In genomic region chr10:80928586-80929298, GRCm38 (mm10) we compare ENCODE assay signal across 8 mouse cellular contexts. TPM values are rescaled to one million over a fixed set of nuclear protein-coding genes. Genes with fewer than 3 reads are reported as not detected.
A peak's percentile ranks its signal among the peaks of the same experiment; 100 is the strongest.
DNase-seq lines count a peak whose midpoint lies in the region; ATAC-seq and TF ChIP-seq lines count a peak whose summit lies in the region.

No protein-coding gene starts in this region.

- peak; percentile 25; the same call in 1 of the 2 replicates for ATAC-seq in embryonic facial prominence, embryonic 15.5 days (ENCODE audit: insufficient number of reproducible peaks, low FRiP score, low TSS enrichment, low read depth)
- ATAC-seq in kidney, embryonic 15.5 days (replicated peaks; ENCODE audit: low FRiP score), result peak; percentile 36

- peak overlapping the region; percentile 79 for H3K4me3 ChIP-seq in bone marrow macrophage, adult 2 months (ENCODE audit: insufficient read depth, low read length)
- H3K4me3 ChIP-seq in embryonic facial prominence, embryonic 15.5 days (replicated peaks), result peak overlapping the region; percentile 52
- peak overlapping the region; percentile 74 for H3K4me3 ChIP-seq in heart, embryonic 10.5 days
- H3K4me3 ChIP-seq in kidney, embryonic 15.5 days (replicated peaks), result peak overlapping the region; percentile 59

- H3K9ac ChIP-seq in embryonic facial prominence, embryonic 15.5 days, result peak overlapping the region; percentile 34
- H3K9ac ChIP-seq in kidney, embryonic 15.5 days, result peak overlapping the region; percentile 57

- TF ChIP-seq CTCF in bone marrow macrophage, adult 2 months (IDR thresholded peaks at IDR 0.05; ENCODE audit: low read depth, low read length), result peak; percentile 59

- no peaks in the 10 kb centered on the region for H3K36me3 ChIP-seq in embryonic facial prominence, embryonic 15.5 days
- H3K36me3 ChIP-seq in heart, embryonic 10.5 days, result no peaks in the 10 kb centered on the region
- H3K36me3 ChIP-seq in kidney, embryonic 15.5 days, result no peaks in the 10 kb centered on the region

- peak overlapping the region; percentile 93 for H3K4me2 ChIP-seq in embryonic facial prominence, embryonic 15.5 days (replicated peaks)
- H3K4me2 ChIP-seq in kidney, embryonic 15.5 days, result peak overlapping the region; percentile 93

- TF ChIP-seq POLR2A in bone marrow macrophage, adult 2 months (IDR thresholded peaks at IDR 0.05; ENCODE audit: borderline replicate concordance, low read depth, low read length), result no peak

- H3K9me3 ChIP-seq in embryonic facial prominence, embryonic 15.5 days (replicated peaks), result no peaks in the 10 kb centered on the region
- no peaks in the 10 kb centered on the region for H3K9me3 ChIP-seq in heart, embryonic 10.5 days
- H3K9me3 ChIP-seq in kidney, embryonic 15.5 days (replicated peaks), result no peaks in the 10 kb centered on the region

- peak overlapping the region; percentile 94 for H3K27ac ChIP-seq in bone marrow macrophage, adult 2 months (ENCODE audit: insufficient read depth, low read depth, low read length)
- H3K27ac ChIP-seq in embryonic facial prominence, embryonic 15.5 days (replicated peaks), result peak overlapping the region; percentile 97
- H3K27ac ChIP-seq in heart, embryonic 10.5 days, result peak overlapping the region; percentile 92
- peak overlapping the region; percentile 93 for H3K27ac ChIP-seq in kidney, embryonic 15.5 days

- H3K27me3 ChIP-seq in embryonic facial prominence, embryonic 15.5 days, result peaks cover 8% of the 10 kb centered on the region
- H3K27me3 ChIP-seq in heart, embryonic 10.5 days (ENCODE audit: insufficient read depth, poor library complexity, severe bottlenecking), result peaks cover 34% of the 10 kb centered on the region
- H3K27me3 ChIP-seq in kidney, embryonic 15.5 days, result peaks cover 37% of the 10 kb centered on the region

- WGBS in embryonic facial prominence, embryonic 15.5 days, result under 1% methylated on average over 48 of the region's 48 CpGs
- under 1% methylated on average over 48 of the region's 48 CpGs for WGBS in heart, embryonic 10.5 days
- under 1% methylated on average over 48 of the region's 48 CpGs for WGBS in kidney, embryonic 15.5 days

- H3K4me1 ChIP-seq in bone marrow macrophage, adult 2 months (ENCODE audit: control insufficient read depth, insufficient read depth, low read length), result peaks cover under 1% of the 10 kb centered on the region
- peaks cover 44% of the 10 kb centered on the region for H3K4me1 ChIP-seq in embryonic facial prominence, embryonic 15.5 days
- peaks cover 55% of the 10 kb centered on the region for H3K4me1 ChIP-seq in heart, embryonic 10.5 days
- H3K4me1 ChIP-seq in kidney, embryonic 15.5 days, result peaks cover 53% of the 10 kb centered on the region

- DNase-seq in B cell, adult 2 months, result peak; percentile 88 to 90
- DNase-seq in heart, embryonic 10.5 days (ENCODE audit: low spot score), result peak; percentile 95
- peak; percentile 87 for DNase-seq in liver
- peak; percentile 70 to 86 for DNase-seq in monocyte, adult 2 months (ENCODE audit: low read depth in 1 of 2, low spot score in 2 of 2)
- DNase-seq in spleen, postnatal 14 days (ENCODE audit: low spot score in 2 of 2), result peak; percentile 69 to 77

RNA-seq across cellular contexts. Expression of gene Gadd45b, which starts 1.1 kb away (rescaled TPM):
- 15.8 and 20.9 TPM in 2 replicates for polyA plus RNA-seq in bone marrow macrophage, adult 2 months (2012; ENCODE audit: insufficient read depth, insufficient read length, missing spikeins)
- 43.7 and 46.6 TPM in 2 replicates for polyA plus RNA-seq in embryonic facial prominence, embryonic 15.5 days (2015; fragmentation: Nextera tagmentation; extraction: Ambion mirVana)
- polyA plus RNA-seq in heart, embryonic 10.5 days (2016; fragmentation: Nextera tagmentation; extraction: Ambion mirVana), result 17.1 and 20.1 TPM in 2 replicates
- polyA plus RNA-seq in kidney, embryonic 15.5 days (2015; fragmentation: Nextera tagmentation; extraction: Ambion mirVana), result 18.0 and 20.8 TPM in 2 replicates

RNA-seq across cellular contexts. Expression of gene Lmnb2, which starts 10.7 kb away (rescaled TPM):
- 18.9 and 19.5 TPM in 2 replicates for polyA plus RNA-seq in bone marrow macrophage, adult 2 months (2012; ENCODE audit: insufficient read depth, insufficient read length, missing spikeins)
- 56.7 and 60.1 TPM in 2 replicates for polyA plus RNA-seq in embryonic facial prominence, embryonic 15.5 days (2015; fragmentation: Nextera tagmentation; extraction: Ambion mirVana)
- 39.7 and 47.3 TPM in 2 replicates for polyA plus RNA-seq in heart, embryonic 10.5 days (2016; fragmentation: Nextera tagmentation; extraction: Ambion mirVana)
- polyA plus RNA-seq in kidney, embryonic 15.5 days (2015; fragmentation: Nextera tagmentation; extraction: Ambion mirVana), result 55.0 and 59.3 TPM in 2 replicates

RNA-seq across cellular contexts. Expression of gene Timm13, which starts 28.0 kb away (rescaled TPM):
- polyA plus RNA-seq in bone marrow macrophage, adult 2 months (2012; ENCODE audit: insufficient read depth, insufficient read length, missing spikeins), result 76.6 and 101 TPM in 2 replicates
- polyA plus RNA-seq in embryonic facial prominence, embryonic 15.5 days (2015; fragmentation: Nextera tagmentation; extraction: Ambion mirVana), result 337 and 339 TPM in 2 replicates
- polyA plus RNA-seq in heart, embryonic 10.5 days (2016; fragmentation: Nextera tagmentation; extraction: Ambion mirVana), result 348 and 363 TPM in 2 replicates
- polyA plus RNA-seq in kidney, embryonic 15.5 days (2015; fragmentation: Nextera tagmentation; extraction: Ambion mirVana), result 365 and 368 TPM in 2 replicates

RNA-seq across cellular contexts. Expression of gene Tmprss9, which starts 57.1 kb away (rescaled TPM):
- polyA plus RNA-seq in bone marrow macrophage, adult 2 months (2012; ENCODE audit: insufficient read depth, insufficient read length, missing spikeins), result not detected in 2 replicates
- 0.04 and 0.05 TPM in 2 replicates for polyA plus RNA-seq in embryonic facial prominence, embryonic 15.5 days (2015; fragmentation: Nextera tagmentation; extraction: Ambion mirVana)
- not detected in 2 replicates for polyA plus RNA-seq in heart, embryonic 10.5 days (2016; fragmentation: Nextera tagmentation; extraction: Ambion mirVana)
- 0.04 TPM in 1 of 2 replicates, not detected in the other for polyA plus RNA-seq in kidney, embryonic 15.5 days (2015; fragmentation: Nextera tagmentation; extraction: Ambion mirVana)

Comparison
In these comparisons a context has a peak if more than half of its experiments do, and no peak if none do; other contexts are left out.
1. Peak in every context shown above with its lines: DNase-seq, ATAC-seq, H3K4me3 ChIP-seq and H3K27ac ChIP-seq.